Mouse (Mus musculus): ENCODE measurements around the gene Mylpf.

GRCm38 (mm10) chr7:127213485-127213884 lies 4.8 kb downstream of the Mylpf start:
- no peak for TF ChIP-seq EP300 (IDR thresholded peaks at IDR 0.05; ENCODE audit: low read depth)
- peak; percentile 87 for TF ChIP-seq CTCF (IDR thresholded peaks at IDR 0.05; ENCODE audit: low read depth)
